Mouse (Mus musculus) adrenal gland (tissue): ENCODE measurements around the gene H2afz.

Source experiments
- intact Hi-C: fragments of 180-260 bp; cut with DNase I; formaldehyde crosslinking; loops from one replicate; pipeline ENCODE4 v1.15.1; 2025

The H2afz gene

DNA sequence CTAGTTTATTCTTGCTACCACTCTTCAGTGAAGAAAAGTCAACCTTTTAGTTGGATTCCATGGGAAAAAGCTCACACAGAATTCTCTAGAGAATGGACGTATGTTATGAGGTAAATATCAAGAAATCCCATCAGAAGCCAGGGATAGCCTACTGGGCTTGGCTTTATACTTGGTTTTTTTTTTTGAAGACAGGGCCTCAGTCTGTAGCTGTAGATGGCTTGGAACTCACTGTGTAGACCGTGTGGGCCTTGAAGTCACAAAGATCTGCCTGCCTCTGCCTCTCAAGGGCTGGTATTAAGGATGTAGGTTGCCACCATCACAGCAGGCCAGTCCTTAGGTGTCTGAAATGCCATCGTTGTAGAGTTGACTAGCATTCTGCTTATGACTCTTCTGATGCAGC lies 1.7 kb upstream of the H2afz start:
- intact Hi-C loops, result loop anchor here (10.0 kb wide), 1 partner anchor 122 kb away; the partner anchor contains the start of gene Dapp1

DNA sequence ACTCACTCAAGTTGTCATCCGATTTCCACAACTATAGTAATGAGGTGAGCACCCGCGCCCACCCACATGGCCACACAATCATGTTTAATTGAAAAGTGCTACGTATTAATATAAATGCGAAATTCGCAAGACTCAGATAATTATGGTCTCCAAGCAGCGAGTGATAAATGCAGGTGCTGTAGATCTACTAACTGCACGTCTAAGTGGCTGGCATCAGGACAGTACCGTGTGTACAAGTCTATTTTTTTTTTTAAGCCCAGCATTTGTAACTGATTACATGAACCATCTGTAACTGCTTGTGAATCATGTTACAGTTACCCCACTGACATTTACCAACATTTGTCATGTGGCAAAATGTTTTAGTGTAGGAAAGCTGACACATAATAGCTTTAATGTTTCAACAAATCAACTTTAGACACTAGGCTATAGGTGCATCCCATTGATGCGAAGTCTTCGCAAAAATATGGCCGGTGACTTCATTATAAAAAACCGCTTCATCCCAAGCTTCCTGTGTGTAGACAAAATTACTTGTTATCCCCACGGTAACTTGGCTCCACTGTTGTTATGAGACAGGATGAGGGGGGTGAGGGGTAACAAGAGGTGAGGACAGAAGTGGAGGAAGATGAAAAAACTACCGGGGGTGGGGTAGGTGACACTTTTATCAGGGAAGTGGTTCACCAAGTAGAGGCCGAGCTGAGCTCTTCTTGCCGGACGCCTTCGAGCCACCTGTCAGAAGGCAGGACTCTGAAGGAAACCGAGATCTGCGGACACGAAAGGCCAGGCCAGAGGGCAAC lies 760 bp upstream of the H2afz start:
- intact Hi-C loops, result loop anchor here (2.0 to 10.0 kb wide), 2 partner anchors 121 to 281 kb away; partner anchors contain the start of genes Dapp1 and Mttp

DNA sequence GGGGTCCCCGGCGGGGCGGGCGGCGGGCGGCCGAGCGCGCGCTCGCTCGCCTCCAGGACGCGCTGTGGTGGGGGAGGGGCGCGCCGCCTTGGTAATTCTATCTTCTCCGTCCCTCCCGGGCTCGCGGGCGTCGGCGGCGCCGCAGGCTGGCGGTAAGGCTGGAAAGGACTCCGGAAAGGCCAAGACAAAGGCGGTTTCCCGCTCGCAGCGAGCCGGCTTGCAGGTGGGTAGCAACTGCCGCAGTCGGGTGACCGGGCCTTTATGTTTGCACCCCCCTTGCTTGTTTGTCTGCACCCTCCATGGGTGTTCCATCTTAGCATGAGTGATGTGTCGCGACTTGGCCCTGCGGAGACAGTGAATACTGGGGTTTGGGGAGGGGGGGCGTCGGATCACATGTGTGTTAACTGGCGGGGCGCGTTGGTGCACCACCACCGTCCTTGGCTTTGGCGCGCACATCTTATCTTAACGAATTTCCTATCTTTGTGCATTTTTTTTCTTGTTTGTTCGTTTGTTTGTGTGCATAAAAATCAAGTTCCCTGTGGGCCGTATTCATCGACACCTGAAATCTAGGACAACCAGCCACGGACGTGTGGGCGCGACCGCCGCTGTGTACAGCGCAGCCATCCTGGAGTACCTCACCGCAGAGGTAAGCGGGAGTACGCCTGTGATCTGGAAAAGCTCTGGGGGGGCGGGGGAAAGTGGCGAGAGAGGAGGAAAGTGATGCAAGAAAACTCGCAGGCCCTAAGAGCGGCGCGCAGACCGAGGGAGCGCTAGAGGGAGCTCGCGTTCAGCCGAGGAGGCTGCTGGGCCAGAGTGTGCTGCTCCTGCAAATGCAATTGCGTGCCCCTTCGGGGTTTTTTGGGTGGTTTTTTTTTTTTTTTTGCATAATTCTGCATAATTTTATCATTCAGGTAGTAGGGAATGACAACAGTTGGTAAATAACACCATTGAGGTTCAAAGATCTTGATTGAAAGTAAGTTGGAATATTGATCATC lies 998 bp downstream of the H2afz start:
- intact Hi-C loops, result loop anchor here (2.0 to 10.0 kb wide), 3 partner anchors 52 to 280 kb away; partner anchors contain the start of genes Dapp1, Lamtor3 and Mttp

DNA sequence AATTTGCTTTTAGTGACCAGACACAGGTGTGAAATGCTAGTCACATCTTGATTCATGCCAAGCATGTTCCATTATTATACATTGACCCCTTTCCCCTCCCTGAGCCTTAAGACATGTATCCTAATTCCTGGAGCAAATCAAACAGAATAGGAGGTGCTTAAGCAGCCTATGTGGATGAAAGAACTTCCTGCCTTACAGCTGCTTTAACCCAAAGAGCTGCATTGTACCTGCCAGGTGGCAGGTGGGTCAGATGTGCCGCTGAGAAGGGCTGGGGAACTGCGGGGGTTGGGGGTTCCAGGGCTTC lies 2.8 kb downstream of the H2afz start:
- intact Hi-C loops, result loop anchor here (5.0 to 10.0 kb wide), 2 partner anchors 50 to 118 kb away; partner anchors contain the start of genes Dapp1 and Lamtor3

DNA sequence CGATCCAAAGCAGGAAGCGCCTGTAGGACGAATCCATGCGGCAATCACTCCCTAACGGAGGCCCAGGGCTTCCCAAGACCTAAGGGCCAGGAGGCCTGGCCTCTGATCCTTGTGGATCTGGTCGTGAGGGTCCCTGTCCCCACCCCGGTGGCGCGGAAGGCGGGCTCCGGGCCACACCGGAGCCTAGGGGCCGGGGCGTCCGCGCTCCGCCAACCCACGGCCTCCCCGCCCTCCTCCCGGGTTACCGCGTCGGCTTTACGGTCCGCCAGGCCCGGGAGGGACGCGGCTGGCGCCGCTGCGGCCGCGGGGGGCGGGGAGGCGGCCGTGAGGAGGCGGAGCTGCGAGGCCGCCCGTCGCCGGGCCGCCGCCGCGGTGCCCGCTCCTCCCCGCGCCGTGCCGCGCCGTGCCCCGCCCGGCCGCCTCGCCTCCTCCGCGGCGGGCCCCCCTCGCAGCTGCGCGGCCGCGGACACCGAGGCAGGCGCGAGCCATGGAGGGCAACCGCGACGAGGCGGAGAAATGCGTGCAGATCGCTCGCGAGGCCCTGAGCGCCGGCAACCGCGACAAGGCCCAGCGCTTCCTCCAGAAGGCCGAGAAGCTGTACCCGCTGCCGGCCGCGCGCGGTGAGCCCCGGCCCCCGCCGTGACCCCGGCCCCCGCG lies 3.3 kb downstream of the H2afz start, which contains the start of gene Dnajb14:
Dnajb14 (plus strand) TSS at position 239 of the 657 bp plus-strand sequence.
- intact Hi-C loops, result loop anchor here (5.0 to 10.0 kb wide), 2 partner anchors 50 to 117 kb away; partner anchors contain the start of genes Dapp1 and Lamtor3

DNA sequence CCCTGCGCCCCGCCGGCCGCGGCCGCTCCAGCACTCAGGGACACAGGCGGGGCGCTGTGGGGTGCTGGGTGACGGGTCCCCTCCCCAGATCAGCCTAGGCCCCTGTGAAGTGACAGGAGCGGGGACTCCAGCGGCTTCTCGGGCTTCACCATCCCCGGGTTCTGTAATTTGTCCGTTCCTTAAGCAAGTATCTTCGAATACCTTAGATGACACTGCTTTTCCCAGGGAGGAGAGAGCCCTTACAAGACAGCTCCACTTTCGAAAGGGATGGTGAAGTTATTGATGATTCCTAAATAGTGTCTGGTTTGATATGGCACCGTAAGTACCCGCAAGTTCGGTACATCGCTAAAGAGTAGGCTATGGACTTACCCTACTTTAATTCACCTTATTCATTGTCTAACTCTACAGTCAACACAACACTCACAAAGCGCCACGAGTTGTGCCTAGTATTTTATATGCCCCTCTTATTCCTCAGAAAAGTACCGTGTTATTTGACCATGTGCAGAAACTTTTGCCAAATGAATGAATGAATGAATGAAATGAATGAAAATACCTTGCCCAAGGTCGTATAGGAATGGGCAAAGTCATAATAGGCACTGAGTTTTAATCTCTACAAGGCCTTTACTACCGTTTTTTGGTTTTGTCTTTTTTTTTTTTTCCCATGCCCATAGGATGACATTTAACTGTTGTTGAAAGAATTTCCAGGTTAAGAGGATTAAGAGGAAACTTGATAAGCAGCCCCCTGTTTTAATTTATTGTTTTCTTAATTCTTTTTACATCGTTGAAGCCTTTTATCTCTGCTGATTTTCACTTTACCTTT lies 4.0 kb downstream of the H2afz start:
- intact Hi-C loops, result loop anchor here (5.0 to 10.0 kb wide), 2 partner anchors 49 to 116 kb away; partner anchors contain the start of genes Dapp1 and Lamtor3

DNA sequence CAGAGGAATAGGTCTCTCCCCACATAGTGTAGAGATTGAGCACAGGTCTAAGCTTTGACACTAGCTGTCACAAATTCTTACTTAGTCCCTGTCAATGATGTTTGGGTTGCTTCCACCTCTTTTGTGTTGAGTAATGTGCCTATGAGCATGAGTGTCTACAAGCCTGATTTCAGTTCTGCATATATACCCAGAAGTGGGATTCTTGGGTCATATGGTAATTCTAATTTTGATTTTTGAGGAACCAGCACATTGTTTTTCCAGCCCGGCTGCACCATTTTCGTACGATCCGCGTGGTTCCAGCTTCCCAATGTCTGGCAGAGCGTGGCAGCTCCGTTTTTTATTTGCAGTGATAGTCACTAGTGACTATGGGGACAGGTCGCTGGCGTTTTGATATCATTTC lies 5.1 kb downstream of the H2afz start:
- intact Hi-C loops, result loop anchor here (5.0 to 10.0 kb wide), 2 partner anchors 48 to 115 kb away; partner anchors contain the start of genes Dapp1 and Lamtor3

DNA sequence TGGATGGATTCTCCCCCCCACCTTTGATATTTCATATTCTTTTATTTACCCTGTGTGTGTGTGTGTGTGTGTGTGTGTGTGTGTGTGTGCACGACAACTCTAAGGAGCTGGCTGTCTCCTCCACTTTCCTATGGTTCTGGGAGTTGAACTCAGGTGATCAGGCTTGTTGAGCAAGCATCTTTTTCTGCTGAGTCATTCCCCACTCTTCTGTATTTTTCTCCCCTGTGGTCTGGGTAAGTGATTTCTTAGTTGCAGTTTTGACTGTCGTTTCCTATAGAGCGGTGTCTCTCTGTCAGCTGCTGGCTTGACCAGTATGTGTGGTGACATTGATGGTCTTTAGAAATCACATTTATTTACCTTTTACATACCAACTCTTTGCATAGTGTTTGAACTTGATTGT lies 15.0 kb downstream of the H2afz start:
- intact Hi-C loops, result no loop called here

DNA sequence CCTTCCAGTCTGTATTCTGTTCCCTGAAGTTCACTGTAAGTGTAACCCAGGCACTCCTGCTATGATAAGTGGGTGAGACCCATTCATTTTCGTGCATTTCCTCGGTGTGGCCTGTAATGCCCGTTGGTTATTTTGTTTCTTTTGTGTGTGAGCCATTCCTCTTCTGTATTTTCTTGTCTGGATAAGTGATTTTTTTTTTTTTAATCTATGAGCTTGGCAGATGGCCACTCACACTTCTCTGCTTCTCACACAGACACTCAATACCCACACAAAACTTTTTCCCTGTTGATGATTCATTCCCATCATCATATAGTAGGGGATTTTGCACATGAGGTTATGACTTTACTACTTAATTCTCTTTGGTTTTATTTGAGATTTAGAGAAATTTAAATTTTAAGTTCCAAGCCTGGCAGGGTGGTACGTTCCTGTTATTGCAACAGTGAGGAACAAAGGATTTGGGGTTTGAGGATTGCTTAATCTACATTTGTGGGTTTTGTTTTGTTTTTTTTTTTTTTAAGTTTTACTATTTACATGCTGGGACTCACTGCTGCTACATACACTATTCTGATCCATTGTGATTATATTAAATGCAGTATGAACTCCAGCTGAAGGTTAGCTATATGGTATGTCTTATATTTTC lies 15.9 kb downstream of the H2afz start:
- intact Hi-C loops, result no loop called here

DNA sequence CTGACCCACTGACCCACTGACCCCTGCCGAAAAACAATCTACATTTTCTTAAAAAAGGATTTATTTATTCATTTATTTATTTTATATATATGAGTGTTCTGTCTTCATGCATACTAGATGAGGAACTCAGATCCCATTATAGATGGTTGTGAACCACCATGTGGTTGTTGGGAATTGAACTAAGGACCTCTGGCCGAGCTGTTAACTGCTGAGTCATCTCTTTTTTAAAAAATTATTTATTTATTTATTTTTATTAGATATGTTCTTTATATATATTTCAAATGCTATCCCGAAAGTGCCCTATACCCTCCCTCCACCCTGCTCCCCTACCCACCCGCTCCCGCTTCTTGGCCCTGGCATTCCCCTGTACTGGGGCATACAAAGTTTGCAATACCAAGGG lies 16.8 kb downstream of the H2afz start:
- intact Hi-C loops, result no loop called here

DNA sequence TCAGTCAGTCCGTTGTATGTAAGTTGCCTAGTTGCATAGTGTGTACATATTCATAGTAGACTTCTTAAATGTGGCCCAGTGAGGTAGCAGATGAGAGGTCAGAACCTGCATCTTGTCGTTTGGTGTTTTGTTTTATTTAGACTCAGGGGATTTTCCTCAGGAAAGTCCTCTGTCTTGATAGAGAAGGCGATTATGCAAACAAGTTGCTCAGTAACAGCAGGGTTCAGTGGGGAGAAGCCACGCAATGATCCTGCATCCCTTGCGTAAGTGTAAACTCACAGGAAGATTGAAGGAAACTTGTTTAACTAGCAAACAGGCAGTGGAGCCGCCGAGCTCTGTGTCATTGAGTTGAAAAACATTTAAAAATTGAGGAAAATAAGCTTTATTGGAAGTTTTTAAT lies 23.7 kb downstream of the H2afz start:
- intact Hi-C loops, result no loop called here

DNA sequence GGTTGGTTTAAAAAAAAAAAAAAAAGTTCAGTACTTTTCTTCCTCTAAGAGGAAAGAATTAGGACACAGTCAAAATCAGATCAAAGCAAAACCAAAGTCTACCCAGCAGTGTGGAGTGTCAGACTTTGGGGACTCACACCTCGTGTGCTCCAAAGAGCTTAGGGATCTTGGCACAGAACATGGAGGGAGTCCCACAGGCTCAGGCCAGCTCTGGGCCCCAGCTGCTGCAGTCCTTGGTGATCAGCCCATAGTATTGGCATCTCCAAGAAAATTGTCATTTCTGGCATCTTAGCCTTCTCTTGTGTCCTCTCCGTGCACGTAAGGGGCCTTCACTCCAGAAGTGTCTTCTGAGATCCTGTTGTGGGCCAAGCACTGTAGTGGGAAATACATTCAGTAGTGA lies 26.8 kb downstream of the H2afz start:
- intact Hi-C loops, result no loop called here

DNA sequence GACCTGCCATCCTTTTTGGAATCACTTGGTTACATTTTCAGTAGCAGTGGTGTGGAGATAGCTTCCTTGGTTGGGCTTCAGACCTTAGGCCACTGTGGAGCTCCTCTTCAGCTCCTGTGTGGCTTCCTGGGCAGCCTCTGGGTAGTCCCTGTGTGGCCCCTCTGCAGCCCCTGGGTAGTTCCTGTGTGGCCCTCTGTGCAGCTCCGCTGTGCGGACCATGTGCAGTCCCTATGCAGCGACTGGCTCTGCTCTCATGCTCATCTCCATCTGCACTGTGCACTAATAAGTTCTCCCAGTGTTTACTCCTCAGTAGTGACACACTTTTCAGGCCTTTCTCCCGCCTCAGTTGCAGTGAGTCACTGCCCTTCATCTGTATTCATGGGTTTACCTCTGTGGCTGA lies 27.8 kb downstream of the H2afz start:
- intact Hi-C loops, result no loop called here

DNA sequence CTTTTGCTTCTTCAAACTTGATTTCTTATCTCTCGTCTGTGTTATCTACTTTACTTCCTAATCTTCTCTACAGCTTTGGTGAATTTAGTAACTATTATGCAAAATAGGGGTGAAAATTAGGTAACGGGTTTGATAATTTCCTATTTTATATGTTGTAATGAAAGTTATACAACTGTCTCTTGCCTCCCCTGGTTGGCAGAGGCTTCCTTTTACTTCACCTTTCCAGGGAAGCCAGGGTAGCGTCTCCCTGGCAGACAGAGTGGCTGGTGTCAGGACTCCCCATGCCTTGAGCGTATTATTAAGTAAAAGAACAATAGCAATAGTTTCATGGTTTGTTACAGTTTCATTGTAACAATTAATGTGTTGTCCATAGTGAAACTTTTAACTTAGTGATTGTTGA lies 29.5 kb downstream of the H2afz start:
- intact Hi-C loops, result no loop called here

DNA sequence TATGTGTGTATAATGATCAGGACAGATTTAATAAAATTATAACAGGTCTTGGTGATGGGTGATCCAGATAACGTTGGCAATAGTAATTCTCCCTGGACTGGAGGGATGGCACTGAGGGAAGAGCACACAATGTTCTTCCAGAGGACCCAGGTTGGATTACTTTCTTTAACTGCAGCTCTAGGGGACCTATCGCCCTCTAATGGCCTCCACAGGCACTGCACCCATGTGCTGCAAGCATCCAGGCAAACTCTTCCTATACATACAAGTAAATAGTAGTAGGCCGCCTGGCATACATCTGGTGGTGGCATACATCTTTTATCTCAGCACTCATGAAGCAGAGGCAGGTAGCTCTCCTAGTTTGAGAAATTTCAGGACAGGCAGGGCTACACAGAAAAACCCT lies 30.9 kb downstream of the H2afz start:
- intact Hi-C loops, result no loop called here

DNA sequence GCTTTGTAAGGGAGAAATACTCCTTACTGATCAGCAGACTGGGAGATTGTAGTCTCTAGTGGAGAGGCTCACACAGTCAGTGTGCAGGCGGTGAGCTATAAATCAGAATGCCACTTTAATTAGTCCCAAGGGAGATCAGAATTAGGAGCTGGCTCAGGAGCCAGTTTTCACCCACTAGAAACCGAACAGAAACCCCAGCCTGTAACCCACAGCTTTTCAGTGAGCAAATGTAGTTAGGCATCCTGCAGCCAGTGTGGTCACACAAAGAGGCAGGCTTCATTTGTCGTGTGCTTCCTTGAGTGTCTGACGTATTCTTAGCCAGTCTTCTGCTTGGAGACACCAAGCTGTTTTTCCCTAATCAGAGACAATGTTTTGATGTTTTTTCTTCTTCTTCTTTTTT lies 32.1 kb downstream of the H2afz start:
- intact Hi-C loops, result no loop called here

DNA sequence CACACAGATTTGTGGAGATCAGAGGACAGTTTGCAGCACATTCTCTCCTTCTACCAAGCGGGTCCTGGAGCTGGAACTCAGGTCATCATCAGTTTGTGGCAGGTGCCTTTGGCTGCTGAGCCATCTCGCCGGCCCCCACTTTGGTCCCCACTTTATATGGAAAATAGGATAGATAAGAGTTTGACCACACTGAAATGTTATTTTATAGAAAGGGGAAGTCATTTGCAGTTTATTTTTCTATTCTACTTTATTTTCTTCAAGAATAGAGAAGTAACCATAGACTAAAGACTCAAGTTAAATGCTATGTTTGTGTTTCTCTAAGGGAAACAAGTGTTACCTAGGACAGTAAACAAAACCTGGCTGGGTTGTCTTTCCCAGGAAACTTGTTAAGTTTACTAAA lies 32.6 kb downstream of the H2afz start:
- intact Hi-C loops, result no loop called here

DNA sequence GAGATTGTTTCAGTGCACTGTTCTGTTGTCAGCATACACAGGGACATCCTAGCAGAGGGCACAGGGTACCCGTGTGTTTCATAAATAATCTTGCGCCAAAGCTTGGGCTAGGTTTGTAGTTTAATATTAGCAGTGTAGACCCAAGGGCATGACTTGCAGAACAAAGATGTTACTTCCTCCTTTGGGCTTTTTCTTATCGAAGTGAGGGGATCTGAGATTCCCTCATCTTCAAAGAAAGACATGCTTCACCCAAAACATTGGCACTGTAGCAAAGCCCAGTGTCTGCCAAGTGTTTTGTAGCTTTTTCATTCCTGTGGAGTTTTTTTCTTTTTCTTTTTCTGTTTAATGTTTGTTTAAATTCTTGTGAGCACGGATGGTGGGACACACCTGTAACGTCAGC lies 33.4 kb downstream of the H2afz start:
- intact Hi-C loops, result no loop called here

DNA sequence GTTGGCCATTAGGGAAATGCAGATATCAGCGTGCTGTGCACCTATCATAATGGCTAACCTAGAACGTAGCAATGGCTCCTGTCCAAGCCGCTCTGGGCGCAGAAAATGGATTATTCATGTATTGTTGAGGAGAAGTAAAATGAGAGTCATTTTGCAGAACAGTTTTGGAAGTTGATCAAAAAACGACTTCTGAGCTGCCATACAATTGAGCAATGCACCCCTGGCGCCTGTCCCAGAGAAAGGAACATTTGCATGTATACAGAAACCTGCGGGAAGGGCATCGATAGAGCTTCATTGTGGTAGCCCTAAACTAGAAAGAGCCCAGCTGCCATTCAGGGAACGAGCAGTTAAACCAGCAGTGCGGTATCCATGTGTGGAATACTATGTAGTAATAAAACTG lies 35.9 kb downstream of the H2afz start:
- intact Hi-C loops, result no loop called here

DNA sequence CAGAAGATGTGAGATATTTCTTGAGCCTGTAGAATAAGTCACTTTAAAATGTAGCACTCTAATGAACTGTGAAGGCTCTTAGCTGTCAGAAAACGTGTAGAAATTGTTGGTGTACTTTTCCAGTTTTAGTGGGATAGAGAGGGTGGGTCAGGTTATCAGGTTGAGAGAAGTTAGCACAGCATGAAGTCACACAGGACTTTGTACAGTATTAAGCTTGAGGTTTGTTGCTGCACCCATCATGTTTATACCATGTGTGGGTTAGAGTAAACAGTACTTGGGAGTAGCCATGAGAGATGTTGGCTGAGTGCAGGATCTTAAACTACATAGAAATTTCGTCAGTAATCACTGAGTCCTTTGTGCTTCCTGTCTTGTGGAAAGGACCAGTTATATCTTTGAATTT lies 48.8 kb downstream of the H2afz start:
- intact Hi-C loops, result no loop called here
